Mouse (Mus musculus) spleen, adult 2 months (tissue): Measurements from ENCODE around the gene Tbx3. TPM values are rescaled to one million over a fixed set of nuclear protein-coding genes. Genes with fewer than 3 reads are reported as not detected.

Experiments
- DNase-seq, 2 experiments: peaks; one replicate each; pipeline versions ENCODE4 v3.0.0 to v3.0.0-alpha.2; 2012 to 2021; ENCODE audit warnings: low spot score in 2 of 2, low read depth in 1 of 2
- H3K27ac ChIP-seq: fragments of 200-500 bp; 2 replicates; pipeline ENCODE4 v1.5.1; 2012; ENCODE audit warnings: low read length, inconsistent platforms; ENCODE audit not compliant: insufficient read depth
- H3K27me3 ChIP-seq: fragments of 200-500 bp; 2 replicates; pipeline ENCODE4 v1.6.1; 2012; ENCODE audit warnings: mild to moderate bottlenecking, moderate library complexity, low read length, inconsistent platforms; ENCODE audit not compliant: control insufficient read depth, insufficient read depth
- H3K36me3 ChIP-seq: fragments of 200-500 bp; 2 replicates; pipeline ENCODE4 v1.6.1; 2012; ENCODE audit warnings: mild to moderate bottlenecking, low read length, inconsistent platforms; ENCODE audit not compliant: control insufficient read depth, insufficient read depth
- H3K4me1 ChIP-seq: fragments of 200-500 bp; 2 replicates; pipeline ENCODE4 v1.6.1; 2011; ENCODE audit warnings: inconsistent platforms; ENCODE audit not compliant: control insufficient read depth, insufficient read depth, insufficient read length
- H3K4me3 ChIP-seq: fragments of 200-500 bp; 2 replicates; pipeline ENCODE4 v1.5.1; 2011; ENCODE audit warnings: mild to moderate bottlenecking, inconsistent platforms; ENCODE audit not compliant: insufficient read depth, insufficient read length; ENCODE audit errors: extremely low read depth
- CTCF ChIP-seq: fragments of 200-500 bp; IDR thresholded peaks from 2 replicates; pipeline ENCODE4 v1.5.1; 2011; ENCODE audit warnings: mild to moderate bottlenecking, inconsistent platforms; ENCODE audit not compliant: insufficient read depth, insufficient read length, insufficient replicate concordance; ENCODE audit errors: extremely low read depth
- POLR2A ChIP-seq: fragments of 200-500 bp; IDR thresholded peaks from 2 replicates; pipeline ENCODE4 v1.6.1; 2011; ENCODE audit warnings: low read depth, low read length, inconsistent platforms
- WGBS: fragments of 180-500 bp; shearing (Covaris S2); methylation state at CpG from one replicate; pipeline ENCODE4 v1.1.7; 2018; 5-methylcytosine and 5-hydroxymethylcytosine counted together
- polyA plus RNA-seq: library from polyadenylated mRNA; depleted of rRNA; stranded (reverse); fragments of >200 nt; gene quantifications from 2 replicates; pipeline ENCODE4 v1.2.3, GENCODE M21; 2012

The Tbx3 gene
- polyA plus RNA-seq, 1 experiment, result 0.88 TPM

DNA sequence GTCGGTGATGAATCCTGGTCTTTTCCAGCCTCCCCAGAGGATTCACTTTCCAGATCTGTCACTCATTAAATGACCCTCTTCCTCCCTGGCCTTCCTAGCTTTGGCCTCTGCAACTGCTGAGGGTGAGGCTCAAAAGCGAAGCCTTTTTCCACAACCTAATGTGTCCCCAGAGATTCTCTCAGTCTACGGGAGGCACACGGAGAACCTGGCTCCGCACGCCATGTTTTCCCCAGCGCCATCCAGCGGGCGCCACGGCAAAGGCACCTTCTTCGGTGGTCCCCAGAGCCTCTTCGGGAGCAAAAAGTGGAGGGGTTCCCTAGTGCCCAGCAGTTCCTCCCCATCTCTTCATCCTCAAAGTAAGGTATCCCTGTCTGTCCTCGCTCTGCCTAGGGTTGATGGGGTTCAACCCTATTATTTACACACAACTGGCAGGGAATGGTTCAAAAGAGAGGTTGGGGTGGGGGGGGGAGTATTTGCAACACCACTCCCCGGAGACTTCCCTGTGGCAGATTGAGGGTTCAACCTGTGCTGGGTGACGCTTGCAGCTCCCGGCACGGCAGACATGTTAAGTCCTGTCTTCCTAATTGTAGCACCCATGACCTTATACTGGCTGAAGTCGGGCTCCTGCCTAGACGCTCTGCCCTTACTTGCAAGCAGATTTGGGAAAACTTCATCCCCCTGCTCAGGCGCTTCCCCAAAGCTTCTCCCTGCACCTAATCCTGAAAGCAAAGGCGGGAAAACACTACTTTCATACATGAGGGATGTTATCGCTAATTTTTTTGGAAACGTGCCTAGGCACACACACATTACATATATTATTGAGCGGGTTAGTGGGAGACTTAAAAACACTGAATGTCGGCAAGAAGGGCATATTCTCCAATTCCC lies 9.7 kb upstream of the Tbx3 start:
- DNase-seq, result no peak

DNA sequence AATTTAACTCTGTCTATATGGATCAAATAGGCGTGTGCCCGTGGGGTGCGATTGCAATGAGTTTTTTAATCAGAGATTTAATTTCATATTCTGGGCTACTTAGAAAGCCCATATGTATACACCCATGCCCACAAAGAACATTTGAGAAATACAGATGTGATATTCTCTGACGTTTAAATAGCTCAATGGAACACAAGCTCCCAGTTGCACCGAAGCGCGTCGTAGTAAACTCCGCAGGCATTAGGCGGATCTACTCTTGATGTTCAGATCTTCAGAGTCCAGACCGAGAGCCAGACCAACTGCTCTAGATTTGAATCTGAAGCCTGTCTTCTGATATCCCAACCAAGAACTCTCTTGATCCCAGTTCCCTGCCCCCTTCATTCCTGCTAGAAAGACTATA lies 9.0 kb upstream of the Tbx3 start:
- DNase-seq, result no peak
- 12% methylated on average over 11 of the region's 11 CpGs for WGBS
- TF ChIP-seq POLR2A (no peak), CTCF (no peak)

More for the DNA sequence above, 9.7 kb upstream of the Tbx3 start:
- Histone ChIP-seq H3K36me3 (no peaks in the 10 kb centered on the region), H3K4me1 (no peaks in the 10 kb centered on the region), H3K27me3 (peaks cover 17% of the 10 kb centered on the region), H3K4me3 (no peak overlapping the region), H3K27ac (no peak overlapping the region)
- WGBS, result 10% methylated on average over 25 of the region's 25 CpGs
- TF ChIP-seq CTCF (no peak), POLR2A (no peak)

DNA sequence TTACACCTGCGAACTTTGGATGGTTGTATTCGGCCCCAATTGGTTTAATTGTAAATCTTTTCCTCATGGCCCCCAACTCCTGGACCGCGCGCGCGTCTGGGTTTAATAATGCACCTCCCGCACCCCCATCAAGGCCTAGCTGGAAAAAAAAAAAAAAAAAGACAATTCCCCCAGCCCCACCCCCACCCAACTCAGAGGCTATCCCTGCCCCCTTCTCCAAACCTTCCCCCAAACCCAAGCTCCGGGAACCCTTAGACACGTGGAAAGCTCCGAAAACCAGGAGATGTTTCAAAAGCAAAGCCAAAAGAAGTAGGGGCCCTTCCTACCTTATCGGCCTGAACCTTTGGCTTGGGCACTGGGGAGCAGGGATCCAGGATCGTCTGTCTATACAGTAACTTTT lies 8.1 kb upstream of the Tbx3 start:
- H3K27ac ChIP-seq, result no peak overlapping the region
- H3K4me3 ChIP-seq, result no peak overlapping the region
- no peaks in the 10 kb centered on the region for H3K36me3 ChIP-seq
- peaks cover 18% of the 10 kb centered on the region for H3K27me3 ChIP-seq
- DNase-seq, result no peak
- TF ChIP-seq CTCF, result no peak
- no peak for TF ChIP-seq POLR2A
- WGBS, result 10% methylated on average over 13 of the region's 13 CpGs
- no peaks in the 10 kb centered on the region for H3K4me1 ChIP-seq

More for the DNA sequence above, 9.0 kb upstream of the Tbx3 start:
- Histone ChIP-seq H3K27me3 (peaks cover 17% of the 10 kb centered on the region), H3K4me3 (no peak overlapping the region), H3K27ac (no peak overlapping the region), H3K4me1 (no peaks in the 10 kb centered on the region), H3K36me3 (no peaks in the 10 kb centered on the region)

DNA sequence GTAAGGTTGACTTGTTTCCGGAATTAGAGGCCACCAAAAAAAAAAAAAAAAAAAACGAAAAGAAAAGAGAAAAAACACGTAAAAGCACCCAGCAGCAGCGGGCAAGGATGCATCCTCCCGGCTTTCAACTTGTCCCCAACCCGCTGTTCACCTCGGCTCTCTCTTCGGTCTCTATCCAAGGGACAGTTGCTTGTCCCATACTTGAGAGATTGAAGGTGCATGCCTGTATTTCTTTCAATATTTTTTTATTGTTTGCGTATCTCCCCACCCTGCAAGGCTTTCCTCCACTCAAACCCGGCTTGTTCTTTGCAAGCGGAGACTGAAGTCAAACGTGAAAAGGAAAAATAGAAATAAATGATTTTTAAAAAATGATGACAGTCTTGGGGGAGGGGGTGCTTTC lies 7.7 kb upstream of the Tbx3 start:
- TF ChIP-seq POLR2A (no peak), CTCF (no peak)
- peaks cover 16% of the 10 kb centered on the region for H3K27me3 ChIP-seq
- 7% methylated on average over 12 of the region's 12 CpGs for WGBS

DNA sequence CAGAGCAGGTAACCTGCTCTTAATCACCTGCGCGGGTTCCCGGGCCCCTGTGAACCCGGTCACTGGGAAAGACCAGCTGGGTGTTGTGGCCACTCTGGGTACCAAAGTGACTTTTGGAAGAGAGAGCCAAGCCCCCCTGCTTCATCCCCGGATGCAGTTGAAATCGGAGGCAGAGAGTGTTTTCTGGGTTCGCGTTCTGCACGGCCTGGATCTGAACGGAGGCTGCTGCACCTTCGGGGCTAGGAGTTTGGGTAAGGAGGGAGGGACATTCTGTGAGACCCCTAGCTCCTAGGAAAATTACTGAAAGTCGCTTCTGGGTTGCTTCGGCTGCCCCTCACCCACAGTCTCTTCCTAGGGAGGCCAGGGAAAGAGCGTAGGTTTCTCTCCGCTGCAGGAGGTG lies 7.2 kb upstream of the Tbx3 start:
- WGBS, result 12% methylated on average over 15 of the region's 15 CpGs
- H3K27ac ChIP-seq, result no peak overlapping the region
- no peaks in the 10 kb centered on the region for H3K4me1 ChIP-seq
- no peak overlapping the region for H3K4me3 ChIP-seq
- no peaks in the 10 kb centered on the region for H3K36me3 ChIP-seq
- no peak for TF ChIP-seq CTCF
- no peak for TF ChIP-seq POLR2A
- H3K27me3 ChIP-seq, result peaks cover 15% of the 10 kb centered on the region
- DNase-seq, result no peak

More for the DNA sequence above, 7.7 kb upstream of the Tbx3 start:
- H3K4me1 ChIP-seq, result no peaks in the 10 kb centered on the region
- no peak for DNase-seq
- no peak overlapping the region for H3K4me3 ChIP-seq
- no peaks in the 10 kb centered on the region for H3K36me3 ChIP-seq
- no peak overlapping the region for H3K27ac ChIP-seq

DNA sequence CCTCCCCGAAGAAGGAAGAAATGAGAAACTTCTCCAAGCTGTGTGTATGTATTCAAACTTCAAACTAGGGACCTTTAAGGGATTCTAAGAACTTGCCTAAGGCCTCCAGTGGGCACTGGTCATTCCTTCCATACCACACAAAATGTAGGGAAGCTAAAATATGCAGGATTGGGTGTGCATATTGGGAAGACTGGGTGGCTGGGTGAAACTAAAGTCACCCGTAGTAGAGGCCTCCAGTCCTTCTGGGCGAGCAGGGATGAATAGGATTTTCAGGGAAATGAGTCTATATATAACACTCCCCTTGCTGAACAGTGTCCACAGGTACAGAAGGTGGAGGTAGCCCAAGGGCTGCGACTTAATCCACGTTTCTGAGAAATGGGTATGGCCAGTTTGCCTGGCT lies 6.7 kb upstream of the Tbx3 start:
- TF ChIP-seq POLR2A (no peak), CTCF (no peak)
- Histone ChIP-seq H3K4me3 (no peak overlapping the region), H3K4me1 (no peaks in the 10 kb centered on the region), H3K36me3 (no peaks in the 10 kb centered on the region), H3K27me3 (peaks cover 16% of the 10 kb centered on the region), H3K27ac (no peak overlapping the region)
- no peak for DNase-seq
- 27% methylated on average over 5 of the region's 5 CpGs for WGBS

DNA sequence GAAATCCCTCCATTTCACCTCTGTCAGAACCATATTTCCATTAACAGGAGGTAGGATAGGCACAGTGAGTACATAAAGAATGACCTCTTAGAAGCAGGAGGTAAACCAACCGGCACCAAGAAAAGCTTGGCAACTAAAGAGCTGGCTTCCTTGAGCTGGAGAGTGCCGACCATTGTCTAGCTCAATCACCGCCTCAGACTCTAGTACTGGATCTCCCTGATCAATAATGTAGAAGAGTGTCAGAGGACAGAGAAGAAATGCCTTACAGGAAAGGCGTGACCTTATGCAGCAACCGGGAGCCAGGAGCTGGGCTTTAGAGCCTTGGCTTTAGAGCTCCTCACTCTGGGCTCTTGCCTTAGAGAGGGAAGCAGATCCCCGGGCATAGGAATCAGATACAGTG lies 4.7 kb upstream of the Tbx3 start:
- Histone ChIP-seq H3K4me3 (no peak overlapping the region), H3K36me3 (no peaks in the 10 kb centered on the region), H3K27me3 (peaks cover 24% of the 10 kb centered on the region), H3K27ac (no peak overlapping the region), H3K4me1 (no peaks in the 10 kb centered on the region)
- DNase-seq, result no peak
- no peak for TF ChIP-seq CTCF
- TF ChIP-seq POLR2A, result no peak
- WGBS, result 21% methylated on average over 6 of the region's 6 CpGs
